Mouse (Mus musculus) forelimb bud, embryonic 11.5 days (tissue): ENCODE data around the gene Sgms1.

Source experiments
- DNase-seq: peaks from one replicate; pipeline ENCODE4 v3.0.0-alpha.2; 2012; ENCODE audit warnings: low read depth, low spot score

Sgms1 gene

GRCm38 (mm10) chr19:32389001-32389871 lies at the start of gene Sgms1:
Gene Sgms1 (minus strand): TSS chr19:32389714.
- DNase-seq, result peak; percentile 92

GRCm38 (mm10) chr19:32425856-32426255 lies 36.3 kb upstream of the Sgms1 start:
- DNase-seq, result no peak

- DNase-seq, result no peak
Measured at GRCm38 (mm10) chr19:32424706-32425105, 35.2 kb upstream of the Sgms1 start.

GRCm38 (mm10) chr19:32419069-32419468 lies 29.6 kb upstream of the Sgms1 start:
- DNase-seq, result no peak

GRCm38 (mm10) chr19:32416692-32417317 lies 27.3 kb upstream of the Sgms1 start:
- DNase-seq, result no peak

GRCm38 (mm10) chr19:32409603-32410360 lies 20.3 kb upstream of the Sgms1 start:
- no peak for DNase-seq

GRCm38 (mm10) chr19:32406717-32407116 lies 17.2 kb upstream of the Sgms1 start:
- no peak for DNase-seq

GRCm38 (mm10) chr19:32404386-32404785 lies 14.9 kb upstream of the Sgms1 start:
- DNase-seq, result no peak

- DNase-seq, result no peak
Measured at GRCm38 (mm10) chr19:32403834-32404233, 14.3 kb upstream of the Sgms1 start.

- DNase-seq, result no peak
Measured at GRCm38 (mm10) chr19:32398491-32398890, 9.0 kb upstream of the Sgms1 start.

GRCm38 (mm10) chr19:32396303-32396702 lies 6.8 kb upstream of the Sgms1 start:
- DNase-seq, result no peak

GRCm38 (mm10) chr19:32394825-32395224 lies 5.3 kb upstream of the Sgms1 start:
- DNase-seq, result no peak

- no peak for DNase-seq
Measured at GRCm38 (mm10) chr19:32393758-32394450, 4.4 kb upstream of the Sgms1 start.

GRCm38 (mm10) chr19:32393092-32393745 lies 3.7 kb upstream of the Sgms1 start:
- peak; percentile 51 for DNase-seq

GRCm38 (mm10) chr19:32391441-32391840 lies 1.9 kb upstream of the Sgms1 start:
- DNase-seq, result no peak

- no peak for DNase-seq
Measured at GRCm38 (mm10) chr19:32390116-32390515, 602 bp upstream of the Sgms1 start.

GRCm38 (mm10) chr19:32388191-32388921 lies 1.2 kb downstream of the Sgms1 start:
- DNase-seq, result peak; percentile 88

GRCm38 (mm10) chr19:32387403-32388190 lies 1.9 kb downstream of the Sgms1 start:
- no peak for DNase-seq

GRCm38 (mm10) chr19:32386556-32387402 lies 2.7 kb downstream of the Sgms1 start:
- DNase-seq, result no peak
